Mouse (Mus musculus) thymus, adult 2 months (tissue): ENCODE results near the gene Cdcp1.

ENCODE experiments used
- CTCF ChIP-seq: fragments of 200-500 bp; IDR thresholded peaks from 2 replicates; pipeline ENCODE4 v1.5.1; 2012; ENCODE audit warnings: mild to moderate bottlenecking, control low read depth, low read length, moderate library complexity, borderline replicate concordance; ENCODE audit not compliant: control insufficient read depth, poor library complexity, insufficient read depth; ENCODE audit errors: extremely low read depth
- POLR2A ChIP-seq: fragments of 200-500 bp; IDR thresholded peaks from 2 replicates; pipeline ENCODE4 v1.6.1; 2012; ENCODE audit warnings: mild to moderate bottlenecking, low read length, control low read depth, moderate library complexity; ENCODE audit not compliant: control insufficient read depth, poor library complexity, insufficient read depth; ENCODE audit errors: extremely low read depth

DNA sequence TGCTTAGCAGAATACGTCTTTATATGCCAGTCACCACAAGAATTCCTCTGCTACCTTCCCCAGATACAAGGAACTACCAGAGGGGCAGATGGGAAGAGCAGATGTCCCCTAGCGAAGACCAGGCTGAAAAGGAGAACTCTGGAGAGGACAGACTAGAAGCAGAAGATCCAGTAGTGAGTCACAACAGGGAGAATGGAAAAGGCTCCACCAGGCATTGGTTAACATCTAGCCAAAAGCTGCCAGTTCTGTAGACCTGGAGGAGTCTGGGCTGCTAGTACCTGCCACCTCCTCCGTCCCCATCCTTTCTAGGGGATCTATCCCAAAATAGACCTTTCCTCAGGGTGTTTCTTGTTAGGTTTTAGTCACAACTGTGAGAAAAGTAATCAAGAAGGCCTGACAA, 39.9 kb upstream of the Cdcp1 start:
- TF ChIP-seq CTCF (no peak), POLR2A (no peak)
